Mouse (Mus musculus) heart, embryonic 15.5 days (tissue): ENCODE measurements at regions not wholly inside any gene's neighbourhood (a gene's known extent, or its start where the extent isn't known, plus 50 kb on each side); places are given as distances from the start of the nearest gene placed in this dataset.
A peak's percentile ranks its signal among the peaks of the same experiment; 100 is the strongest.
"Not testable (repeated sequence)": the region's sequence is repeated elsewhere in the genome, so short reads cannot be mapped to it uniquely, and the experiment has no call there.

Source experiments
- ATAC-seq: fragments of 200-750 bp; cut with Nextera tagmentation; replicated peaks from 2 replicates; pipeline ENCODE4 v1.8.0; 2017; ENCODE audit warnings: low read depth, moderate TSS enrichment; ENCODE audit not compliant: insufficient number of reproducible peaks, insufficient read depth, low FRiP score
- H3K27ac ChIP-seq: fragments of 300-500 bp; sonication (generic); 2 replicates; pipeline ENCODE4 v1.5.1; 2015; ENCODE audit warnings: mild to moderate bottlenecking, inconsistent platforms
- H3K27me3 ChIP-seq: fragments of 300-500 bp; sonication (generic); 2 replicates; pipeline ENCODE4 v1.6.1; 2015; ENCODE audit warnings: inconsistent platforms
- H3K36me3 ChIP-seq: fragments of 300-500 bp; sonication (generic); 2 replicates; pipeline ENCODE4 v1.6.1; 2015; ENCODE audit warnings: mild to moderate bottlenecking, inconsistent platforms
- H3K4me1 ChIP-seq: fragments of 300-500 bp; sonication (generic); replicated peaks from 2 replicates; pipeline ENCODE4 v1.6.1; 2015; ENCODE audit warnings: inconsistent platforms
- H3K4me2 ChIP-seq: fragments of 300-500 bp; sonication (generic); 2 replicates; pipeline ENCODE4 v1.6.1; 2015; ENCODE audit warnings: inconsistent platforms, mild to moderate bottlenecking, moderate library complexity
- H3K4me3 ChIP-seq: fragments of 300-500 bp; sonication (generic); 2 replicates; pipeline ENCODE4 v1.5.1; 2015; ENCODE audit warnings: mild to moderate bottlenecking, inconsistent platforms
- H3K9ac ChIP-seq: fragments of 300-500 bp; sonication (generic); 2 replicates; pipeline ENCODE4 v1.6.1; 2015; ENCODE audit warnings: mild to moderate bottlenecking, inconsistent platforms
- H3K9me3 ChIP-seq: fragments of 300-500 bp; sonication (generic); replicated peaks from 2 replicates; pipeline ENCODE4 v1.6.1; 2016; ENCODE audit warnings: inconsistent platforms
- WGBS: fragments of 180-500 bp; shearing (Covaris S2); methylation state at CpG from one replicate; pipeline ENCODE4 v1.1.7; 2015; ENCODE audit warnings: mixed read lengths; 5-methylcytosine and 5-hydroxymethylcytosine counted together

DNA sequence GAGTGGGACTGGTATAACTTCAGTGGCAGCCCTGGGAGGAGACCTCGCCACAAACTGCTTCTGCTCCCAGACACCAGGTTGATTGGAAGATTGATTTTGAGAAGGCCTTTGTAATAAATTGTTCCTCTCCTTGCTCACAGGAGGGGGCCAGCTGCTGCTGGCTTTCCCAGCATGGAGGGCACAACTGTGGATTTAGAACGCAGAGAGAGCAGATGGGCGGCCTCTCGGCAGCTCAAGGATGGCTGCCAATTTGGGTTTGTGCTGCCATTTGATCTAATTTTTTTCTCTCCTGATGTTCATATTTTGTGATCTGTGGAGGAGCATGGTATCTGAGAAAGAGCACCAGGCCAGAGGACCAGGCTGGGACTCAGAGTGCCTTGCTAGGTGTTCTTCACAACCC, 137.4 kb upstream of the Tenm4 start:
- no peak overlapping the region for H3K4me2 ChIP-seq
- no peak overlapping the region for H3K4me3 ChIP-seq
- no peaks in the 10 kb centered on the region for H3K4me1 ChIP-seq
- WGBS: 88% methylated on average over 4 of the region's 4 CpGs
- H3K27ac ChIP-seq: no peak overlapping the region
- ATAC-seq: no peak
- H3K9me3 ChIP-seq: no peaks in the 10 kb centered on the region
- no peaks in the 10 kb centered on the region for H3K27me3 ChIP-seq
- H3K36me3 ChIP-seq: no peaks in the 10 kb centered on the region
- H3K9ac ChIP-seq: no peak overlapping the region

DNA sequence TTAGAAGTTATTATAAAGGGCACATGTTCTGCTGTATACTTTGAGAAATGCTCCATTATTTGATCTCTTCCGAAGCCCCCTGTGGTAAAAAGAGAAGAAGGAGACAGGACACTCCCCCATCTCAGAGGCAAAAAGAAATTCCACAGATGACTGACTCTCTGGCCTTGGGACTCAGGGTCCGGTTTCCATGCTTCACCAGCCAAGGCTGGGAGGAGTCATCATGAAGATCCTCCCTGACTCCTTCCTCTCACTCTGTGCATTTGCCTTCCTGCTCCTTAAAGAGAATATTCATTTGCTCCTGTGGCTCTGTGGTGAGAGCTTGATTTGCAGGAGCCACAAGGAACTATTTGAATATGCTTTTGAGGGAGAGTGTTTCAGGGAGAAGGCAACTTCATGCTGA, 135.6 kb upstream of the Tenm4 start:
- WGBS: 51% methylated on average over 2 of the region's 2 CpGs

DNA sequence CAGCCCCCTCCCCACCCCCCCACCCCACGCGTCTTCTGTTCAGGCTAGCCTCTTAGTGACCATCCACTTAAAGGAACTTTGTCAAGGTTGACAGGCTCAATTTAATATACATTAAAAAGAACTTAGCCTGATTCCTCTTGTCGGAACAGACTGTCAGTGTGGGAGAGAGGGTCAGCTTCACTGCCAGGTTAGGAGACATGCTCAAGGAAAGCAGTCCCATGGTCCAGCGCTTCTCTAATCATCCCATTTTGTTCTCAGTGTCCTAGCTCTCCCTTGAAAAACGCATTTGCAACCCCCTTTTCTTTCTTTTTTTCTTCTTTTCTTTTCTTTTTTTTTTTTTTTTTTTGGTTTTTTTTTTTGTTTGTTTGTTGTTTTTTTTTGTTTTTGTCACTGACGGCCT, 131.4 kb upstream of the Tenm4 start:
- no peak overlapping the region for H3K27ac ChIP-seq
- H3K4me1 ChIP-seq: no peaks in the 10 kb centered on the region
- WGBS: 70% methylated on average over 6 of the region's 6 CpGs
- H3K4me2 ChIP-seq: no peak overlapping the region
- no peaks in the 10 kb centered on the region for H3K36me3 ChIP-seq
- no peaks in the 10 kb centered on the region for H3K9me3 ChIP-seq
- H3K9ac ChIP-seq: no peak overlapping the region
- no peak overlapping the region for H3K4me3 ChIP-seq
- H3K27me3 ChIP-seq: no peaks in the 10 kb centered on the region
- no peak for ATAC-seq

More for the DNA sequence above, 135.6 kb upstream of the Tenm4 start:
- Histone ChIP-seq H3K36me3 (no peaks in the 10 kb centered on the region), H3K9me3 (no peaks in the 10 kb centered on the region), H3K4me2 (no peak overlapping the region), H3K4me1 (no peaks in the 10 kb centered on the region), H3K9ac (no peak overlapping the region), H3K27ac (no peak overlapping the region), H3K4me3 (no peak overlapping the region), H3K27me3 (no peaks in the 10 kb centered on the region)
- no peak for ATAC-seq

DNA sequence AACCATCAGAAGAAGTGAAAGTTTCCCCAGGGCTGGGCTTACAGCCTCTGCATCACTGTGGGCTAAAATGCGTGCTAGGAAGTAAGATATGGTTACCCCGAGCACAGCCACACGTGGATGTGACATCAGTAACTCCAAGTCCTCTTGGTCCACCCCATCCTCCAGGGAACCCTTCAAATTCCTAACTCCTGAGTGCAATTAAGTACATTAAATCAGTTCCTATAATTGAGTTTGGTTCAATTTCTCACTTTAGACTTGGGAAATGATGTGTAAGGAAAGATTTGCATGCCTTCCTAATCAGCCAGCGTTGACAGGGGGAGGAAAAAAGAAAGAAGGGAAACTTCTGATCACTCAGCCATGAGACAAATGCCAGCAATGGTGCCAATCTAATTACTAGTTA, 129.2 kb upstream of the Tenm4 start:
- no peaks in the 10 kb centered on the region for H3K36me3 ChIP-seq
- no peaks in the 10 kb centered on the region for H3K4me1 ChIP-seq
- no peaks in the 10 kb centered on the region for H3K9me3 ChIP-seq
- no peak for ATAC-seq
- H3K27ac ChIP-seq: no peak overlapping the region
- H3K4me3 ChIP-seq: no peak overlapping the region
- H3K4me2 ChIP-seq: no peak overlapping the region
- H3K27me3 ChIP-seq: no peaks in the 10 kb centered on the region
- H3K9ac ChIP-seq: no peak overlapping the region
- 52% methylated on average over 4 of the region's 4 CpGs for WGBS

DNA sequence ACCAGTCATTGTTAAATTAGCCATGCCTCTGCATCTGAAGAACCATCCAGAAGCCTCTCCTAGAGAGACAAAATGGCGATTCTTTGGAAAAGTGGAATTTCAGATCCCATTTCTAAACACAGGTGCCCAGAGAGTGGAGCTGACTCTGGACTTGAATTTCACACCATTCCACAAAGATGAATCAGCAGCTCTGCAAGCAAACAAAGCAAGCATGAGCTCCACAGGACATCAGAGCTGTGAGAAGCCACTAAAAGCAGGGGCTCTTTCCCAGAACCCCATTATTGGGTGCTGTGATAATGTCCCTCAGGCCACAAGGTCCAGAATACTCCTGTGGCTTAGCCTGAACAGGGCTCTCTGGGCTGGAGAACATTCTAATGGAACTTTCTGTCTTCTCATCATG, 119.4 kb upstream of the Tenm4 start:
- no peaks in the 10 kb centered on the region for H3K9me3 ChIP-seq
- no peaks in the 10 kb centered on the region for H3K36me3 ChIP-seq
- no peak overlapping the region for H3K4me2 ChIP-seq
- no peaks in the 10 kb centered on the region for H3K27me3 ChIP-seq
- H3K9ac ChIP-seq: no peak overlapping the region
- H3K4me1 ChIP-seq: no peaks in the 10 kb centered on the region
- H3K4me3 ChIP-seq: no peak overlapping the region
- no peak for ATAC-seq
- no peak overlapping the region for H3K27ac ChIP-seq
- 71% methylated on average over 1 of the region's 1 CpGs for WGBS

DNA sequence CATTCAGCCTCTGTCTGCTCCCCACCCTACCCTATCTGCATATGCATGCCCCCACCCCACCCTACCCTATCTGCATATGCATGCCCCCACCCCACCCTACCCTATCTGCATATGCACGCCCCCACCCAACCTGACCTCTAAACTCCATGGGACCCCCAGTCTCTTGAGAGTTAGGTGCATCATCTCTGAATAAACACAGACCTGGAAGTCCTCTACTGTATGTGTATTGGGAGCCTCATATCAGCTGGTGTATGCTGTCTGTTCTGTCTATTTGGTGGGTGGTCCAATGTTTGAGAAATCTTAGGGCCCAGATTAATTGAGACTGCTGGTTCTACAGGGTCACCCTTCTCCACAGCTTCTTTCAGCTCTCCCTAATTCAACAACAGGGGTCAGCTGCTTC, 109.4 kb upstream of the Tenm4 start:
- not testable (repeated sequence) for H3K4me3 ChIP-seq, H3K4me1 ChIP-seq, H3K27ac ChIP-seq, H3K27me3 ChIP-seq, H3K9me3 ChIP-seq, H3K36me3 ChIP-seq, ATAC-seq, H3K9ac ChIP-seq, H3K4me2 ChIP-seq
- WGBS: 43% methylated on average over 1 of the region's 1 CpGs

DNA sequence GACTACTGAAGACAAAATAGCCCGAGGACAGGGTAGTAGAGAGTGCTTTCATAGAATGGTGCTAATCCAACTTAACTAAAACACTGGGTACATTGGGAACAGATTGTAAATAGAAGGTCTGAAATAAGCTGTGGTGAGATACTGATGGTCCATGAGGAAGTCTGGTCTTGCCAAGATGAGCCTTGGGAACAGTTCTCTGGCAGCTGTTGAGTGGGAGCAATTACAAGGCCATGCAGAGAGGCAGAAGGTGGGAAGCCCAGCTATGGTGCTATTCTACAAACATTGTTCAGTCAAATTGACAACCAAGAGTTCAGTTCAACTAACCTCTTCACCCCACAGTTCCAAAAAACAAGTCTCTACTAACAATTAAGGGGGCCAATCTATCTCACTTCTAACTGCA, 92.5 kb upstream of the Tenm4 start:
- ATAC-seq: no peak
- Histone ChIP-seq H3K36me3 (no peaks in the 10 kb centered on the region), H3K4me3 (no peak overlapping the region), H3K4me1 (no peaks in the 10 kb centered on the region; the same call in 1 of the 2 replicates), H3K4me2 (no peak overlapping the region), H3K27ac (no peak overlapping the region), H3K27me3 (no peaks in the 10 kb centered on the region), H3K9ac (no peak overlapping the region), H3K9me3 (no peaks in the 10 kb centered on the region)
- 86% methylated on average over 1 of the region's 1 CpGs for WGBS

DNA sequence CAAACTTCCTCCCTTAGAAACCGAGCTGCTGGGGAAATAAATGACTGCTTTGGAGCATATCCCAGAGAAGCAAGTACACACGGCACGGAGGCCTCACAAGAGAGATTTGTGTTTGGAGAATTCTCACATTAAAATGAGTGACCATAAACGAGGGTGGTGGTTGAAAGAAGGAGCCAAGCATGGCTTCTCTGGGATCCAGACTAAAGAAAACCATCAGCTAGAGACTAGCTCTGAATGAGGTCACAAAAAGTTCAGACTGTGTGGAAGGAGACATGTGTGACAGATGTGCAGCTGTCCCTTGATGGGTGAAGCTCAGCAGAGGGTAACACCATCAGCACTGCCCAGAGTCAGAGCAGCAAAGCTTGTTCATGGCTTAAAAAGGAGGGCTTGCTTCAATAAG, 89.4 kb upstream of the Tenm4 start:
- H3K27ac ChIP-seq: no peak overlapping the region
- 50% methylated on average over 4 of the region's 4 CpGs for WGBS
- no peak for ATAC-seq

DNA sequence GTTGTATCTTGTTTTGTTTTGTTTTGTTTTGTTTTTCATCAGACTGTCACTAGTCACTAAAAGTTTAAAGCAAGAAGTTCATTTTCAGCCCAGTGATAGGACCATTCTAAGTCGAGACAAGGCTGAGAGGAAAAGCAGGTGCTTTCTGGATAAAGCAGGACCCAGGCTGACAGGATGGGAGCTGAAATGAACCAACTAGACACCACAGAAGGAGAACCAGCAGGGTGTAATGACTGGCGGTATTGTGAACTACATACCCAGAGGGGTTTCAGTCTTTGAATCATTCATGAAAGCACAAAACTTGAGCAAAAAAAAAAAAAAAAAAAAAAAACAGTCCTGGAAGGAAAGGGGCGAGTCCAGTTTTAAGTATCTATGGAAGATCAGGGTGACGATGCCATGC, 75.9 kb upstream of the Tenm4 start:
- Histone ChIP-seq H3K9me3 (no peaks in the 10 kb centered on the region), H3K4me2 (no peak overlapping the region), H3K36me3 (no peaks in the 10 kb centered on the region), H3K4me1 (no peaks in the 10 kb centered on the region), H3K27me3 (no peaks in the 10 kb centered on the region), H3K4me3 (no peak overlapping the region), H3K27ac (no peak overlapping the region), H3K9ac (no peak overlapping the region)
- whole genome bisulfite sequencing: 79% methylated on average over 4 of the region's 4 CpGs
- ATAC-seq: no peak

More for the DNA sequence above, 89.4 kb upstream of the Tenm4 start:
- H3K27me3 ChIP-seq: no peaks in the 10 kb centered on the region
- H3K9ac ChIP-seq: no peak overlapping the region
- H3K9me3 ChIP-seq: no peaks in the 10 kb centered on the region
- H3K4me2 ChIP-seq: no peak overlapping the region
- H3K36me3 ChIP-seq: no peaks in the 10 kb centered on the region
- no peaks in the 10 kb centered on the region; the same call in 1 of the 2 replicates for H3K4me1 ChIP-seq
- no peak overlapping the region for H3K4me3 ChIP-seq

DNA sequence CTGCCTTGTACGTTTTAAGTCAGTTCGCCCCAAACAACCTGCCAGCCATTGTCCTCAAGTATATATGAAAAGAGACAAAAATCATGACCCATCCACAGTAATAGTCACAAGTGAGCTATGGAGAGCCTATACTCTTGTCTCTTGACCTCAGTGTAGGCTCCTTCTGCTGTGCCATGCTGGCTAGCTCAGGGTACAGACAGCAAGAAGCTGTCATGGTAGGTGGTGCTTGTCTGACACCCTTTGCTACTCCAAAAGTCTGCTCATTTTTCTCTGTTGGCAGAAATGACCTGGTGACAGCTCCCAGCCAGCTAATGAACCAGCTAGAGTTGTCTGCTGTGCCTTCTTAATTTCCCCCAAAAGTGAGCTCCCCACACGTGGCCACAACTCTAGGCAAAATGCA, 75.3 kb upstream of the Tenm4 start:
- 77% methylated on average over 3 of the region's 3 CpGs for WGBS
- ATAC-seq: no peak
- no peaks in the 10 kb centered on the region for H3K27me3 ChIP-seq

DNA sequence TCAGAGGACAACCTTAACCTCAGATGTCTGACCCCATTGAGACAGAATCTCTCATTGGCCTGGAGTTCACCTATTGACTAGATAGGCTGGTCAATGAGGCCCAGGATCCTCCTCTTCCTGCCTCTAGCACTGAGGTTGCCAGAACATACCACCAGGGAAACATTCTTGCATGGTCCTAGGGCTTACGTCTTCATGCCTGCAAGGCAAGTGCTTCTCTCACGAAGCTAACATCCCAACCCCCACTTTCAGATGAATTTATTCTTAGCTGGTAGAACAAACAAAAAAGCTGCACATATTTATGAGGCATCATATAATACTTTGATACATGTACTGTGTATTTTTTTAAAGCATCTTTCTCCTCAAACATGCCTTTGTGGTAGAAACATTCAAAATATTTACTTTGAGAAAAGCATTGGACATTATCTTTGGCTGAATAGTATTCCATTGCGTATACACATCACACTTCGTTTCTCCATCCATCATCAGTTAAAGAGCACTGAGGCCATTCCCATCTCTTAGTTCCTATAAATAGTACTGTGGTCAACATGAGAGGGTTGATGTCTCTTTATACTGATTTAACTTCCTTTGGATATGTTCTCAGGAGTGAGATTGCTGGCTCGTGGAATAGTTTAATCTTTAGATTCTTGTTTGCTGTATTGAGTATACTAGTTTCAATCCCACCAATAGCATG, 72.2 kb upstream of the Tenm4 start:
- no peak overlapping the region for H3K4me2 ChIP-seq
- peaks cover 12% of the 10 kb centered on the region; the same call in 1 of the 2 replicates for H3K4me1 ChIP-seq
- no peak for ATAC-seq
- 69% methylated on average over 5 of the region's 5 CpGs for WGBS
- no peaks in the 10 kb centered on the region for H3K27me3 ChIP-seq
- no peak overlapping the region for H3K4me3 ChIP-seq
- H3K36me3 ChIP-seq: no peaks in the 10 kb centered on the region
- no peaks in the 10 kb centered on the region for H3K9me3 ChIP-seq
- no peak overlapping the region for H3K9ac ChIP-seq
- no peak overlapping the region for H3K27ac ChIP-seq

More for the DNA sequence above, 75.3 kb upstream of the Tenm4 start:
- Histone ChIP-seq H3K9ac (no peak overlapping the region), H3K36me3 (no peaks in the 10 kb centered on the region), H3K4me2 (no peak overlapping the region), H3K9me3 (no peaks in the 10 kb centered on the region), H3K4me1 (no peaks in the 10 kb centered on the region), H3K4me3 (no peak overlapping the region), H3K27ac (no peak overlapping the region)

DNA sequence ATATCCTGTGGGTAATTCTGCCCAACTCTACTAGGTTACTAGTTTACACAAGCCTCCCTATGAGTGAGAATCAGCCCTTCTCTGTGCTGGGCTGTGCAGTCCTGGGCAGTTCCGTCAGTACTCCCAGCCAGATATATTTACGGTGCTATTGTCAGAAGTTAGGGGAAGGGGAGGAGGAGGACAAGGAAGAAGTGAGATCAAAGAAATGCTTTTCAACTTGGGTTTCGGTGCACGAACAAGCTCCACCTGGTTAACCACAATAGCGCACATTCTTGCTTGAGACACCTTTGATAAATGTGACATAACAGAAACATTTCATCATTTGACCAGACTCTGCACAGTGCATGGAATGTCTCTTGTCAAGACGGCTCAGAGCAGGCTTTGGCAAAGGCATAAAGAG, 68.3 kb upstream of the Tenm4 start:
- Histone ChIP-seq H3K4me2 (no peak overlapping the region), H3K9me3 (no peaks in the 10 kb centered on the region), H3K36me3 (no peaks in the 10 kb centered on the region), H3K27me3 (no peaks in the 10 kb centered on the region), H3K4me3 (no peak overlapping the region), H3K4me1 (peaks cover 12% of the 10 kb centered on the region; the same call in 1 of the 2 replicates), H3K9ac (no peak overlapping the region), H3K27ac (no peak overlapping the region)
- WGBS: 37% methylated on average over 6 of the region's 6 CpGs
- 0 out of 2 replicates have a peak, but pooled peaks have one; percentile 31 for ATAC-seq
